Mouse (Mus musculus): ENCODE data around the gene Zfp324.

- TF ChIP-seq GATA1 (IDR thresholded peaks at IDR 0.05; ENCODE audit: low read length) (no peak), TAL1 (IDR thresholded peaks at IDR 0.05; ENCODE audit: low read length) (no peak)
These were observed 32.0 kb upstream of the Zfp324 start for GRCm38 (mm10) chr7:12933615-12934140.

All from erythroblast, embryonic 14.5 days (primary cell).